Mouse (Mus musculus) stomach, postnatal 0 days (tissue): ENCODE data around the gene Krt18. TPM values are rescaled to one million over a fixed set of nuclear protein-coding genes. Genes with fewer than 3 reads are reported as not detected.
A peak's percentile ranks its signal among the peaks of the same experiment; 100 is the strongest.

Experiments
- ATAC-seq: fragments of 200-750 bp; cut with Nextera tagmentation; 2 replicates; pipeline ENCODE4 v1.8.0; 2017; ENCODE audit not compliant: low FRiP score, low TSS enrichment
- DNase-seq: peaks from one replicate; pipeline ENCODE4 v3.0.0-alpha.2; 2016; ENCODE audit warnings: low spot score
- H3K27ac ChIP-seq: fragments of 300-500 bp; sonication (generic); replicated peaks from 2 replicates; pipeline ENCODE4 v1.5.1; 2014; ENCODE audit warnings: mild to moderate bottlenecking, control low read depth
- H3K27me3 ChIP-seq: fragments of 300-500 bp; sonication (generic); 2 replicates; pipeline ENCODE4 v1.6.1; 2014; ENCODE audit warnings: low read length; ENCODE audit not compliant: control insufficient read depth, insufficient read depth
- H3K36me3 ChIP-seq: fragments of 300-500 bp; sonication (generic); 2 replicates; pipeline ENCODE4 v1.6.1; 2014; ENCODE audit warnings: low read length, mixed read lengths; ENCODE audit not compliant: control insufficient read depth, insufficient read depth
- H3K4me1 ChIP-seq: fragments of 300-500 bp; sonication (generic); replicated peaks from 2 replicates; pipeline ENCODE4 v1.6.1; 2014; ENCODE audit warnings: antibody characterized with exemption; ENCODE audit not compliant: control insufficient read depth, insufficient read depth
- H3K4me2 ChIP-seq: fragments of 300-500 bp; sonication (generic); replicated peaks from 2 replicates; pipeline ENCODE4 v1.6.1; 2014; ENCODE audit warnings: low read depth, mild to moderate bottlenecking, control low read depth, moderate library complexity
- H3K4me3 ChIP-seq: fragments of 300-500 bp; sonication (generic); 2 replicates; pipeline ENCODE4 v1.5.1; 2014; ENCODE audit warnings: low read depth, low read length, control low read depth
- H3K9ac ChIP-seq: fragments of 300-500 bp; sonication (generic); 2 replicates; pipeline ENCODE4 v1.6.1; 2014; ENCODE audit warnings: mild to moderate bottlenecking, low read length, control low read depth, mixed read lengths
- H3K9me3 ChIP-seq: fragments of 300-500 bp; sonication (generic); 2 replicates; pipeline ENCODE4 v1.6.1; 2016; ENCODE audit warnings: low read length; ENCODE audit not compliant: control insufficient read depth
- CTCF ChIP-seq: IDR thresholded peaks from 2 replicates; pipeline ENCODE4 v1.5.1; 2016; ENCODE audit warnings: antibody characterized with exemption, low read depth, mild to moderate bottlenecking, moderate library complexity
- EP300 ChIP-seq: optimal IDR thresholded peaks from 2 replicates; pipeline ENCODE3; 2016; ENCODE audit warnings: antibody characterized with exemption
- WGBS: fragments of 180-500 bp; shearing (Covaris S2); extraction: QIAGEN DNeasy Blood & Tissue Kit; methylation state at CpG from one replicate; pipeline ENCODE4 v1.1.7; 2014; 5-methylcytosine and 5-hydroxymethylcytosine counted together
- polyA plus RNA-seq: library from polyadenylated mRNA; unstranded; fragments of >200 nt; fragmentation: Nextera tagmentation; extraction: Ambion mirVana; gene quantifications from 2 replicates; pipeline ENCODE4 v1.2.1, GENCODE M21; 2015

The Krt18 gene
- 715 and 753 TPM in 2 replicates for polyA plus RNA-seq

- H3K9ac ChIP-seq = peak within 1 kb of the TSS; percentile 78
- H3K4me3 ChIP-seq = peak within 1 kb of the TSS; percentile 47
- peak within 1 kb of the TSS; percentile 48 for H3K4me2 ChIP-seq
- no peaks in the 10 kb centered on the region for H3K9me3 ChIP-seq
- peak; percentile 89 for DNase-seq
- H3K27me3 ChIP-seq = no peaks in the 10 kb centered on the region
- WGBS = under 1% methylated on average over 28 of the region's 28 CpGs
- peaks cover 7% of the 10 kb centered on the region for H3K4me1 ChIP-seq
- peak; percentile 54 for ATAC-seq
- TF ChIP-seq EP300 (no peak), CTCF (no peak)
- no peaks in the 10 kb centered on the region for H3K36me3 ChIP-seq
- peak within 1 kb of the TSS; percentile 93 for H3K27ac ChIP-seq
Observed at GRCm38 (mm10) chr15:102028040-102028439, at the start of gene Krt18. Krt18 (plus strand) TSS chr15:102028180.

GRCm38 (mm10) chr15:101980849-101981248 is 47.1 kb upstream of the Krt18 start:
- H3K9ac ChIP-seq = no peak overlapping the region
- no peak overlapping the region for H3K4me3 ChIP-seq
- peaks cover 18% of the 10 kb centered on the region for H3K4me1 ChIP-seq
- DNase-seq (peak; percentile 92), ATAC-seq (peak; percentile 67)
- WGBS = 41% methylated on average over 6 of the region's 6 CpGs
- H3K27ac ChIP-seq = peak overlapping the region; percentile 90
- no peaks in the 10 kb centered on the region for H3K27me3 ChIP-seq
- TF ChIP-seq EP300 (peak; percentile 87), CTCF (no peak)
- H3K36me3 ChIP-seq = no peaks in the 10 kb centered on the region
- no peak overlapping the region for H3K4me2 ChIP-seq
- H3K9me3 ChIP-seq = no peaks in the 10 kb centered on the region

GRCm38 (mm10) chr15:101983315-101983948 is 44.5 kb upstream of the Krt18 start:
- H3K9me3 ChIP-seq = no peaks in the 10 kb centered on the region
- H3K4me1 ChIP-seq = no peaks in the 10 kb centered on the region
- no peaks in the 10 kb centered on the region for H3K27me3 ChIP-seq
- H3K36me3 ChIP-seq = no peaks in the 10 kb centered on the region
- TF ChIP-seq CTCF (peak; percentile 40), EP300 (no peak)
- DNase-seq = no peak
- 74% methylated on average over 13 of the region's 13 CpGs for WGBS
- H3K9ac ChIP-seq = no peak overlapping the region
- no peak overlapping the region for H3K4me2 ChIP-seq
- H3K4me3 ChIP-seq = no peak overlapping the region
- no peak for ATAC-seq
- H3K27ac ChIP-seq = peak overlapping the region; percentile 89

- peak overlapping the region; percentile 89 for H3K27ac ChIP-seq
- peak overlapping the region; percentile 46 for H3K4me2 ChIP-seq
- H3K27me3 ChIP-seq = no peaks in the 10 kb centered on the region
- no peak overlapping the region for H3K9ac ChIP-seq
- no peaks in the 10 kb centered on the region for H3K4me1 ChIP-seq
- TF ChIP-seq EP300 (no peak), CTCF (peak; percentile 93)
- no peaks in the 10 kb centered on the region for H3K36me3 ChIP-seq
- WGBS = 2% methylated on average over 15 of the region's 15 CpGs
- ATAC-seq (peak; percentile 91), DNase-seq (peak; percentile 96)
- no peaks in the 10 kb centered on the region for H3K9me3 ChIP-seq
- no peak overlapping the region for H3K4me3 ChIP-seq
Observed at GRCm38 (mm10) chr15:101983949-101984601, 43.9 kb upstream of the Krt18 start.

GRCm38 (mm10) chr15:101984746-101985145 is 43.2 kb upstream of the Krt18 start:
- H3K4me1 ChIP-seq = no peaks in the 10 kb centered on the region
- no peak overlapping the region for H3K4me2 ChIP-seq
- ATAC-seq = no peak
- TF ChIP-seq EP300 (no peak), CTCF (no peak)
- no peak overlapping the region for H3K4me3 ChIP-seq
- H3K9ac ChIP-seq = no peak overlapping the region
- H3K27me3 ChIP-seq = no peaks in the 10 kb centered on the region
- H3K36me3 ChIP-seq = no peaks in the 10 kb centered on the region
- no peak for DNase-seq
- H3K9me3 ChIP-seq = no peaks in the 10 kb centered on the region
- no peak overlapping the region for H3K27ac ChIP-seq
- 8% methylated on average over 6 of the region's 6 CpGs for WGBS

GRCm38 (mm10) chr15:101988119-101988518 is 39.9 kb upstream of the Krt18 start:
- Histone ChIP-seq H3K9me3 (no peaks in the 10 kb centered on the region), H3K36me3 (no peaks in the 10 kb centered on the region), H3K27me3 (no peaks in the 10 kb centered on the region), H3K4me2 (no peak overlapping the region), H3K4me3 (no peak overlapping the region), H3K27ac (no peak overlapping the region), H3K9ac (no peak overlapping the region), H3K4me1 (no peaks in the 10 kb centered on the region)
- ATAC-seq (no peak), DNase-seq (peak; percentile 89)
- TF ChIP-seq CTCF = peak; percentile 93
- no peak for TF ChIP-seq EP300
- under 1% methylated on average over 10 of the region's 10 CpGs for WGBS
